Mouse (Mus musculus) limb, embryonic 11.5 days (tissue): ENCODE data around the gene Sobp. TPM values are rescaled to one million over a fixed set of nuclear protein-coding genes. Genes with fewer than 3 reads are reported as not detected.

ENCODE experiments used
- ATAC-seq: fragments of 200-750 bp; cut with Nextera tagmentation; 2 replicates; pipeline ENCODE4 v1.8.0; 2017; ENCODE audit warnings: low read depth; ENCODE audit not compliant: insufficient number of reproducible peaks, low FRiP score, low TSS enrichment
- DNase-seq: peaks from one replicate; pipeline ENCODE4 v3.0.0-alpha.2; 2015; ENCODE audit warnings: low spot score
- H3K27ac ChIP-seq: fragments of 300-500 bp; sonication (generic); replicated peaks from 2 replicates; pipeline ENCODE4 v1.5.1; 2014; ENCODE audit warnings: low read depth, mild to moderate bottlenecking, low read length
- H3K27me3 ChIP-seq: fragments of 300-500 bp; sonication (generic); 2 replicates; pipeline ENCODE4 v1.6.1; 2014; ENCODE audit warnings: mild to moderate bottlenecking, low read length, mixed read lengths; ENCODE audit not compliant: control insufficient read depth, insufficient read depth
- H3K36me3 ChIP-seq: fragments of 300-500 bp; sonication (generic); 2 replicates; pipeline ENCODE4 v1.6.1; 2014; ENCODE audit warnings: mild to moderate bottlenecking, low read length, moderate library complexity, mixed read lengths; ENCODE audit not compliant: control insufficient read depth, insufficient read depth
- H3K4me1 ChIP-seq: fragments of 300-500 bp; sonication (generic); 2 replicates; pipeline ENCODE4 v1.6.1; 2014; ENCODE audit warnings: low read length, mixed read lengths; ENCODE audit not compliant: control insufficient read depth, insufficient read depth
- H3K4me2 ChIP-seq: fragments of 300-500 bp; sonication (generic); 2 replicates; pipeline ENCODE4 v1.6.1; 2014; ENCODE audit warnings: low read depth, mild to moderate bottlenecking, moderate library complexity; ENCODE audit not compliant: severe bottlenecking
- H3K4me3 ChIP-seq: fragments of 300-500 bp; sonication (generic); 2 replicates; pipeline ENCODE4 v1.5.1; 2014; ENCODE audit warnings: low read depth, low read length
- H3K9ac ChIP-seq: fragments of 300-500 bp; sonication (generic); 2 replicates; pipeline ENCODE4 v1.6.1; 2014; ENCODE audit warnings: mild to moderate bottlenecking, low read length
- H3K9me3 ChIP-seq: fragments of 300-500 bp; sonication (generic); 2 replicates; pipeline ENCODE4 v1.6.1; 2016; ENCODE audit warnings: low read length; ENCODE audit not compliant: control insufficient read depth
- WGBS: fragments of 180-500 bp; shearing (Covaris S2); extraction: QIAGEN DNeasy Blood & Tissue Kit; methylation state at CpG from one replicate; pipeline ENCODE4 v1.1.7; 2014; 5-methylcytosine and 5-hydroxymethylcytosine counted together
- polyA plus RNA-seq: library from polyadenylated mRNA; unstranded; fragments of >200 nt; fragmentation: Nextera tagmentation; extraction: Ambion mirVana; gene quantifications from 2 replicates; pipeline ENCODE4 v1.2.1, GENCODE M21; 2014

Sobp gene
- polyA plus RNA-seq, 1 experiment from 2014 or later: 3.9 TPM

DNA sequence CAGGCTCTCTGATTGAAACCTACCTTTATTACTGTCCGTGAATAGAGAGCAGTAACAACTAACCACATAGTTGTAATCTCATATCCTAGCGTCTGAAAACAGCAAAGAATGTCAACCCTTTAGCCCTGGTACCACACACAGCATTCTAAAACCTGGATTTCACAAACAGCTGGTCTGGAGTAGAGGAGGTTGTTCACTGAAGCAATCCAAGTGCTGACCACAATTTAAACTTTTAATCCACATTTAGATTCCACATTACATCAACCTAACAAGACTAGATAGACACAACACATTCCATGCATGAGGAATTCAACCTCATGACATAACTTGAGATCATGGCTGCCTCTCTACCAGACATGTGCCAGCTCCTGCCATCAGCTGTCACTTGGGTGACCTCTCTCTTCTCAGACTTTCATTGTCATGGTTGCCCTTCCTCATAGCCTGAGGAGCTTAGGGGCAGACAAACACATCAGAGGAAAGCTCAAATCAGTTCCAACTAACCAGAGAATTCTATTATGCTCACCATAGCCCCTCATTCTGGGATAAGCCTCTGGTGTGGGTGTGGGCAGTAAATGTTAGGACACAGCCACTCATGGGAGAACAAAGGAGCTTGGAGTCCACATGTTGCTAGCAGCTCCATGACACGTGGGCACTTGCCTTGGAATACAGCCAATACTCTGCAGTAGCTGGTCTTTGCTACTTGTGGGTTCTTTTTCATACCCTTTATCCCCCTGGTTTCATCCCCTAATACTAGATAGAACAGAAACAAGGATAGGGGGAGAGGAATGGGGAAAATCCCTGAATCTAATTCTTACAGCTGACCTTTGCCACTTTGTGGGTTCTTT lies 58.0 kb downstream of the Sobp start:
- ATAC-seq: no peak
- H3K4me1 ChIP-seq: peaks cover 4% of the 10 kb centered on the region; the same call in 1 of the 2 replicates
- WGBS: 82% methylated on average over 3 of the region's 3 CpGs
- H3K4me2 ChIP-seq: no peak overlapping the region
- H3K36me3 ChIP-seq: no peaks in the 10 kb centered on the region
- no peaks in the 10 kb centered on the region for H3K9me3 ChIP-seq
- H3K27me3 ChIP-seq: no peaks in the 10 kb centered on the region
- DNase-seq: no peak
- no peak overlapping the region for H3K4me3 ChIP-seq
- H3K27ac ChIP-seq: no peak overlapping the region
- H3K9ac ChIP-seq: no peak overlapping the region

GRCm38 (mm10) chr10:43112296-43112695 lies 62.0 kb downstream of the Sobp start:
- no peak for ATAC-seq
- H3K4me2 ChIP-seq: no peak overlapping the region

GRCm38 (mm10) chr10:43106616-43107015 lies 67.7 kb downstream of the Sobp start:
- H3K4me1 ChIP-seq: no peaks in the 10 kb centered on the region
- ATAC-seq: no peak
- H3K4me3 ChIP-seq: no peak overlapping the region
- H3K9me3 ChIP-seq: no peaks in the 10 kb centered on the region
- no peaks in the 10 kb centered on the region for H3K36me3 ChIP-seq
- no peaks in the 10 kb centered on the region for H3K27me3 ChIP-seq
- no peak for DNase-seq
- H3K9ac ChIP-seq: no peak overlapping the region
- H3K27ac ChIP-seq: no peak overlapping the region
- no peak overlapping the region for H3K4me2 ChIP-seq
- WGBS: 86% methylated on average over 8 of the region's 8 CpGs

More at GRCm38 (mm10) chr10:43112296-43112695, 62.0 kb downstream of the Sobp start:
- H3K9ac ChIP-seq: no peak overlapping the region
- H3K4me1 ChIP-seq: no peaks in the 10 kb centered on the region
- no peaks in the 10 kb centered on the region for H3K9me3 ChIP-seq
- WGBS: 88% methylated on average over 7 of the region's 7 CpGs
- H3K4me3 ChIP-seq: no peak overlapping the region
- DNase-seq: no peak
- H3K36me3 ChIP-seq: no peaks in the 10 kb centered on the region
- H3K27ac ChIP-seq: no peak overlapping the region
- no peaks in the 10 kb centered on the region for H3K27me3 ChIP-seq

- H3K9me3 ChIP-seq: no peaks in the 10 kb centered on the region
- no peaks in the 10 kb centered on the region for H3K4me1 ChIP-seq
- no peak overlapping the region for H3K9ac ChIP-seq
- H3K36me3 ChIP-seq: no peaks in the 10 kb centered on the region
- no peak overlapping the region for H3K27ac ChIP-seq
- 32% methylated on average over 7 of the region's 7 CpGs for WGBS
- H3K4me2 ChIP-seq: no peak overlapping the region
- DNase-seq (no peak), ATAC-seq (no peak)
- no peak overlapping the region for H3K4me3 ChIP-seq
- H3K27me3 ChIP-seq: no peaks in the 10 kb centered on the region
Observed at GRCm38 (mm10) chr10:43106196-43106595, 68.1 kb downstream of the Sobp start.

- Histone ChIP-seq H3K4me3 (no peak overlapping the region), H3K4me2 (no peak overlapping the region), H3K36me3 (no peaks in the 10 kb centered on the region), H3K9ac (no peak overlapping the region), H3K4me1 (peaks cover 5% of the 10 kb centered on the region; the same call in 1 of the 2 replicates), H3K9me3 (no peaks in the 10 kb centered on the region), H3K27ac (no peak overlapping the region), H3K27me3 (no peaks in the 10 kb centered on the region; the same call in 1 of the 2 replicates)
- no peak for ATAC-seq
- DNase-seq: no peak
- 49% methylated on average over 5 of the region's 5 CpGs for WGBS
Observed at GRCm38 (mm10) chr10:43100513-43100912, 73.8 kb downstream of the Sobp start.

DNA sequence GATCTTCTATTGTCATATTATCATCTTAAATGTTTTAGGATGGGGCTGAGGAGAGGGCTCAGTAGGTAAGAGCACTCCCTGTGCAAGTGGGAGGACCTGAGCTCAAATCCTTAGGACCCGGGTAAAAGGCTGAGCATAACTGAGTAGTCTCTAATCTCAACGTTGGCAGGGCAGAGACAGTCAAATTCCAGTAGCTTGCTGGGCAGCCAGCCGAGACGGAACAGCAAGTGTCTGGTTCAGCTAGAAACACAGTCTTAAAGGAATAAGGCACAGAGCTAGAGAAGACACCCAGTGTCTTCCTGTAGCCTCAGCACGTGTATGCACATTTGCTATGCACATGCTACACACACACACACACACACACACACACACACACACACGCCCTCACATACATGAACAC lies 75.1 kb downstream of the Sobp start:
- ATAC-seq: no peak
- WGBS: 84% methylated on average over 6 of the region's 6 CpGs
- Histone ChIP-seq H3K9me3 (no peaks in the 10 kb centered on the region), H3K36me3 (no peaks in the 10 kb centered on the region), H3K4me2 (no peak overlapping the region), H3K4me1 (peaks cover 8% of the 10 kb centered on the region; the same call in 1 of the 2 replicates), H3K9ac (no peak overlapping the region), H3K4me3 (no peak overlapping the region), H3K27me3 (no peaks in the 10 kb centered on the region; the same call in 1 of the 2 replicates), H3K27ac (no peak overlapping the region)
- DNase-seq: no peak

GRCm38 (mm10) chr10:43097755-43098154 lies 76.6 kb downstream of the Sobp start:
- Histone ChIP-seq H3K9me3 (no peaks in the 10 kb centered on the region), H3K4me2 (no peak overlapping the region), H3K27me3 (no peaks in the 10 kb centered on the region; the same call in 1 of the 2 replicates), H3K36me3 (no peaks in the 10 kb centered on the region), H3K4me1 (peaks cover 8% of the 10 kb centered on the region; the same call in 1 of the 2 replicates), H3K9ac (no peak overlapping the region), H3K27ac (no peak overlapping the region), H3K4me3 (no peak overlapping the region)
- DNase-seq: peak; percentile 38
- 28% methylated on average over 8 of the region's 8 CpGs for WGBS
- ATAC-seq: no peak

DNA sequence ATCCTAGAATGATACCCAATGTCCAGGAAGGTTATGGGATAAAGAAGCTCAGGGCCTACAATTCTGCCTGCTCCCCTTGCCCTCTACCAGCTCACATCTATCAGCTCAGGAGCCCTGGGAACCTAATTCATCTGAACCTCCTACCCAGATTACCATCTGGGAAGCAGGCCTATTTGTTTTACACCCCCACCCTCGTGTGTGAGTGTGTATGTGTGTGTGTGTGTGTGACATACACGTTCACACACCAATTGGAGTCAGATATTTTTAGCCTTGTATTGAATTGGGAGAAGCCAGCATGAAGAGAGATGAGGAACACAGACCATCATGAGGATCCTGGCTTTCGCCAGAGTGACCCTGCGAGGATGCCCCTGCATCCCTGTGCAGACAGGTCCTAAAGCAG lies 77.7 kb downstream of the Sobp start:
- H3K27me3 ChIP-seq: no peaks in the 10 kb centered on the region; the same call in 1 of the 2 replicates
- no peak overlapping the region for H3K27ac ChIP-seq
- H3K9ac ChIP-seq: no peak overlapping the region
- no peak overlapping the region for H3K4me3 ChIP-seq
- 78% methylated on average over 4 of the region's 4 CpGs for WGBS
- peaks cover 8% of the 10 kb centered on the region; the same call in 1 of the 2 replicates for H3K4me1 ChIP-seq
- DNase-seq (no peak), ATAC-seq (no peak)
- no peaks in the 10 kb centered on the region for H3K36me3 ChIP-seq
- no peak overlapping the region for H3K4me2 ChIP-seq
- H3K9me3 ChIP-seq: no peaks in the 10 kb centered on the region
